16 mouse cellular contexts compared by ENCODE assay signal in the genomic region with DNA sequence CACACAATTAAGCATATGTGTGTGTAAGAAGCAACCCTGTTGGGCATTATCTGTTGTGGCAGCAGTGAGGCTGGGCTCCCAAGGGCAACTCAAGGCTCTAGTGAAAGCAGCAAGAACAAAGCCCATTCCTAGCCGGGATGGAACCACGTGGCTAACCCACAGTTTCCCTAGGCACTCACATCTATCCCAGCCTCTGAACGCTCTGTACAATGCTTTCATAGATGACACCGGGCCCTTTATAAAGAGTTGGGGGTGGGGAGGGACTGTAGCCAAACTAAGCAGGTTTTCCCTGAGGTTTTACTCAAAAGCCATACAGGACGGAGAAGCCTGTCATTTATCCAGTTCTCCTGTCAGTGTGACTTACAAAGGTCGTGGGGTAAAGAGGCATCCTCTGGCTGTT.
DNase-seq lines count a peak whose midpoint lies in the region; ATAC-seq lines count a peak whose summit lies in the region.
"Had no signal": no experiment of that assay in that cellular context is flagged by ENCODE, and none has a peak within 500 bp of the region (broad histone marks: within the 10 kb centered on the region; RNA-seq: fewer than 3 reads in every experiment).

No protein-coding gene starts in this region.

- H3K27ac ChIP-seq in forebrain, embryonic 10.5 days, result peak overlapping the region; percentile 27; the same call in 1 of the 2 replicates
- peak overlapping the region; percentile 3; the same call in 1 of the 2 replicates for H3K27ac ChIP-seq in forebrain, embryonic 14.5 days (ENCODE audit: low read depth, low read length)
- peak overlapping the region; percentile 13; the same call in 1 of the 2 replicates for H3K27ac ChIP-seq in hindbrain, embryonic 15.5 days (replicated peaks)
- H3K27ac ChIP-seq in neural tube, embryonic 12.5 days, result peak overlapping the region; percentile 9; the same call in 1 of the 2 replicates
- H3K27ac ChIP-seq: stomach, postnatal 0 days had no signal

- no peak overlapping the region for H3K4me3 ChIP-seq in forebrain, embryonic 10.5 days
- no peak overlapping the region for H3K4me3 ChIP-seq in forebrain, embryonic 14.5 days (ENCODE audit: low read depth, low read length)
- H3K4me3 ChIP-seq in hindbrain, embryonic 15.5 days, result no peak overlapping the region
- H3K4me3 ChIP-seq in neural tube, embryonic 12.5 days, result no peak overlapping the region

- peaks cover 27% of the 10 kb centered on the region for H3K4me1 ChIP-seq in forebrain, embryonic 10.5 days
- peaks cover 13% of the 10 kb centered on the region; the same call in 1 of the 2 replicates for H3K4me1 ChIP-seq in forebrain, embryonic 14.5 days (ENCODE audit: control insufficient read depth, insufficient read depth, low read length)
- peaks cover 40% of the 10 kb centered on the region for H3K4me1 ChIP-seq in hindbrain, embryonic 15.5 days (replicated peaks)
- peaks cover 35% of the 10 kb centered on the region for H3K4me1 ChIP-seq in neural tube, embryonic 12.5 days

- no peak overlapping the region for H3K9ac ChIP-seq in forebrain, embryonic 14.5 days (ENCODE audit: low read length)
- no peak overlapping the region for H3K9ac ChIP-seq in hindbrain, embryonic 15.5 days
- H3K9ac ChIP-seq in neural tube, embryonic 12.5 days, result no peak overlapping the region

- no peaks in the 10 kb centered on the region for H3K27me3 ChIP-seq in forebrain, embryonic 10.5 days (ENCODE audit: poor library complexity, severe bottlenecking)
- no peaks in the 10 kb centered on the region for H3K27me3 ChIP-seq in forebrain, embryonic 14.5 days (replicated peaks; ENCODE audit: control insufficient read depth, insufficient read depth, low read length)
- no peaks in the 10 kb centered on the region for H3K27me3 ChIP-seq in hindbrain, embryonic 15.5 days
- no peaks in the 10 kb centered on the region for H3K27me3 ChIP-seq in neural tube, embryonic 12.5 days (replicated peaks)

- no peaks in the 10 kb centered on the region for H3K9me3 ChIP-seq in forebrain, embryonic 10.5 days
- H3K9me3 ChIP-seq in forebrain, embryonic 14.5 days (replicated peaks; ENCODE audit: control insufficient read depth, low read length), result no peaks in the 10 kb centered on the region
- H3K9me3 ChIP-seq in hindbrain, embryonic 15.5 days, result no peaks in the 10 kb centered on the region
- H3K9me3 ChIP-seq in neural tube, embryonic 12.5 days, result no peaks in the 10 kb centered on the region

- no peak overlapping the region for H3K4me2 ChIP-seq in forebrain, embryonic 14.5 days (ENCODE audit: low read length)
- no peak overlapping the region for H3K4me2 ChIP-seq in hindbrain, embryonic 15.5 days
- H3K4me2 ChIP-seq in neural tube, embryonic 12.5 days (replicated peaks), result peak overlapping the region; percentile 21; the same call in 1 of the 2 replicates

- WGBS in forebrain, embryonic 10.5 days, result 68% methylated on average over 6 of the region's 6 CpGs
- 21% methylated on average over 6 of the region's 6 CpGs for WGBS in forebrain, embryonic 14.5 days
- WGBS in hindbrain, embryonic 15.5 days, result 7% methylated on average over 6 of the region's 6 CpGs
- WGBS in neural tube, embryonic 12.5 days, result 24% methylated on average over 6 of the region's 6 CpGs

- intact Hi-C loops in left cerebral cortex, postnatal 36 days (cut with DNase I), result no loop called here

- ATAC-seq in forebrain, embryonic 14.5 days, result peak; percentile 50
- ATAC-seq in hindbrain, embryonic 15.5 days (ENCODE audit: low FRiP score, low read depth), result no peak
- ATAC-seq in neural tube, embryonic 12.5 days (ENCODE audit: low FRiP score, low read depth), result peak; percentile 73
- ATAC-seq: CD4-positive, CD25-positive, alpha-beta regulatory T cell, adult 4 months; inflammation-experienced regulatory T-cells, adult 6 months had no signal

- no peak for DNase-seq in forebrain, embryonic 10.5 days (ENCODE audit: extremely low spot score, low spot score)
- DNase-seq in forebrain, embryonic 14.5 days (ENCODE audit: low spot score), result peak; percentile 52
- DNase-seq in left cerebral cortex, postnatal 36 days (ENCODE audit: low spot score in 2 of 2), result no peak
- DNase-seq in left cerebral cortex, adult 8-10 months (ENCODE audit: low spot score in 2 of 2), result no peak
- no peak for DNase-seq in adrenal gland, adult 8-10 months
- no peak for DNase-seq in thymus, postnatal 0 days (ENCODE audit: low spot score)
- DNase-seq: adrenal gland, postnatal 10 days; cerebellum, adult 9-11 months; embryo, embryonic 11 days; lung, adult 2 months; thymus, postnatal 25 days had no signal

- H3K36me3 ChIP-seq in forebrain, embryonic 10.5 days (replicated peaks), result peaks cover 5% of the 10 kb centered on the region; the same call in 1 of the 2 replicates
- H3K36me3 ChIP-seq in forebrain, embryonic 14.5 days (ENCODE audit: control insufficient read depth, insufficient read depth, low read length), result no peaks in the 10 kb centered on the region
- no peaks in the 10 kb centered on the region for H3K36me3 ChIP-seq in hindbrain, embryonic 15.5 days
- no peaks in the 10 kb centered on the region for H3K36me3 ChIP-seq in neural tube, embryonic 12.5 days
